Mouse (Mus musculus) midbrain, embryonic 15.5 days (tissue): Measurements from ENCODE around the gene Gng7. TPM values are rescaled to one million over a fixed set of nuclear protein-coding genes. Genes with fewer than 3 reads are reported as not detected.

Source experiments
- ATAC-seq: fragments of 200-750 bp; cut with Nextera tagmentation; replicated peaks from 2 replicates; pipeline ENCODE4 v1.8.0; 2017; ENCODE audit warnings: moderate TSS enrichment
- H3K27ac ChIP-seq: fragments of 300-500 bp; sonication (generic); 2 replicates; pipeline ENCODE4 v1.5.1; 2015; ENCODE audit warnings: mild to moderate bottlenecking, inconsistent platforms
- H3K27me3 ChIP-seq: fragments of 300-500 bp; sonication (generic); replicated peaks from 2 replicates; pipeline ENCODE4 v1.6.1; 2015; ENCODE audit warnings: inconsistent platforms
- H3K36me3 ChIP-seq: fragments of 300-500 bp; sonication (generic); replicated peaks from 2 replicates; pipeline ENCODE4 v1.6.1; 2015; ENCODE audit warnings: inconsistent platforms
- H3K4me1 ChIP-seq: fragments of 300-500 bp; sonication (generic); 2 replicates; pipeline ENCODE4 v1.6.1; 2015; ENCODE audit warnings: inconsistent platforms
- H3K4me2 ChIP-seq: fragments of 300-500 bp; sonication (generic); 2 replicates; pipeline ENCODE4 v1.6.1; 2015; ENCODE audit warnings: inconsistent platforms, mild to moderate bottlenecking, moderate library complexity
- H3K4me3 ChIP-seq: fragments of 300-500 bp; sonication (generic); 2 replicates; pipeline ENCODE4 v1.5.1; 2015; ENCODE audit warnings: mild to moderate bottlenecking, inconsistent platforms
- H3K9ac ChIP-seq: fragments of 300-500 bp; sonication (generic); 2 replicates; pipeline ENCODE4 v1.6.1; 2015; ENCODE audit warnings: mild to moderate bottlenecking, inconsistent platforms
- H3K9me3 ChIP-seq: fragments of 300-500 bp; sonication (generic); 2 replicates; pipeline ENCODE4 v1.6.1; 2016; ENCODE audit warnings: inconsistent platforms
- WGBS: fragments of 180-500 bp; shearing (Covaris S2); methylation state at CpG from one replicate; pipeline ENCODE4 v1.1.7; 2015; ENCODE audit warnings: mixed read lengths; 5-methylcytosine and 5-hydroxymethylcytosine counted together
- polyA plus RNA-seq: library from polyadenylated mRNA; unstranded; fragments of >200 nt; fragmentation: Nextera tagmentation; extraction: Ambion mirVana; gene quantifications from 2 replicates; pipeline ENCODE4 v1.2.1, GENCODE M21; 2015

Gene Gng7
- polyA plus RNA-seq, 1 experiment from 2014 or later, result 19.0 TPM

GRCm38 (mm10) chr10:80925472-80925871, 89.3 kb downstream of the Gng7 start:
- H3K4me2 ChIP-seq, result no peak overlapping the region
- H3K27ac ChIP-seq, result no peak overlapping the region
- WGBS, result 53% methylated on average over 3 of the region's 3 CpGs
- no peaks in the 10 kb centered on the region for H3K36me3 ChIP-seq
- H3K9me3 ChIP-seq, result no peaks in the 10 kb centered on the region
- H3K27me3 ChIP-seq, result no peaks in the 10 kb centered on the region
- H3K9ac ChIP-seq, result no peak overlapping the region
- H3K4me1 ChIP-seq, result peaks cover 19% of the 10 kb centered on the region
- no peak overlapping the region for H3K4me3 ChIP-seq
- ATAC-seq, result no peak

GRCm38 (mm10) chr10:80921923-80922322, 92.8 kb downstream of the Gng7 start:
- Histone ChIP-seq H3K4me2 (peak overlapping the region; percentile 34), H3K4me1 (peaks cover 9% of the 10 kb centered on the region), H3K4me3 (no peak overlapping the region), H3K36me3 (no peaks in the 10 kb centered on the region), H3K27me3 (no peaks in the 10 kb centered on the region), H3K9me3 (no peaks in the 10 kb centered on the region), H3K9ac (no peak overlapping the region), H3K27ac (no peak overlapping the region)
- 6% methylated on average over 16 of the region's 16 CpGs for WGBS
- no peak for ATAC-seq

GRCm38 (mm10) chr10:80917779-80918434, 96.8 kb downstream of the Gng7 start, which contains the start of gene Lmnb2:
Gene Lmnb2 (minus strand): TSS chr10:80918245.
- under 1% methylated on average over 61 of the region's 61 CpGs for WGBS
- H3K4me1 ChIP-seq, result peaks cover 28% of the 10 kb centered on the region
- H3K9ac ChIP-seq, result peak within 1 kb of the TSS; percentile 89
- no peaks in the 10 kb centered on the region for H3K36me3 ChIP-seq
- peak within 1 kb of the TSS; percentile 98 for H3K4me2 ChIP-seq
- no peaks in the 10 kb centered on the region for H3K9me3 ChIP-seq
- peak within 1 kb of the TSS; percentile 96 for H3K4me3 ChIP-seq
- no peaks in the 10 kb centered on the region for H3K27me3 ChIP-seq
- ATAC-seq, result peak; percentile 86
- peak within 1 kb of the TSS; percentile 84 for H3K27ac ChIP-seq

GRCm38 (mm10) chr10:80917336-80917778, 97.4 kb downstream of the Gng7 start:
- H3K36me3 ChIP-seq, result no peaks in the 10 kb centered on the region
- peaks cover 28% of the 10 kb centered on the region for H3K4me1 ChIP-seq
- peak overlapping the region; percentile 89 for H3K9ac ChIP-seq
- peak; percentile 65 for ATAC-seq
- H3K4me2 ChIP-seq, result peak overlapping the region; percentile 98
- no peaks in the 10 kb centered on the region for H3K9me3 ChIP-seq
- H3K27me3 ChIP-seq, result no peaks in the 10 kb centered on the region
- WGBS, result 3% methylated on average over 15 of the region's 15 CpGs
- H3K4me3 ChIP-seq, result peak overlapping the region; percentile 96
- H3K27ac ChIP-seq, result peak overlapping the region; percentile 84

GRCm38 (mm10) chr10:80915736-80916135, 99.0 kb downstream of the Gng7 start:
- Histone ChIP-seq H3K27ac (no peak overlapping the region), H3K36me3 (peaks cover 3% of the 10 kb centered on the region), H3K27me3 (no peaks in the 10 kb centered on the region), H3K4me3 (no peak overlapping the region), H3K9ac (no peak overlapping the region), H3K4me1 (peaks cover 25% of the 10 kb centered on the region), H3K4me2 (no peak overlapping the region), H3K9me3 (no peaks in the 10 kb centered on the region)
- ATAC-seq, result no peak
- WGBS, result 84% methylated on average over 4 of the region's 4 CpGs

GRCm38 (mm10) chr10:80915260-80915659, 99.5 kb downstream of the Gng7 start:
- no peak for ATAC-seq
- Histone ChIP-seq H3K9ac (no peak overlapping the region), H3K4me3 (no peak overlapping the region), H3K27ac (no peak overlapping the region), H3K4me2 (no peak overlapping the region), H3K36me3 (peaks cover 7% of the 10 kb centered on the region), H3K27me3 (no peaks in the 10 kb centered on the region), H3K4me1 (peaks cover 25% of the 10 kb centered on the region), H3K9me3 (no peaks in the 10 kb centered on the region)
- WGBS, result 87% methylated on average over 2 of the region's 2 CpGs

GRCm38 (mm10) chr10:80914253-80914656, 100.5 kb downstream of the Gng7 start:
- WGBS, result 92% methylated on average over 5 of the region's 5 CpGs
- no peaks in the 10 kb centered on the region for H3K27me3 ChIP-seq

GRCm38 (mm10) chr10:80913364-80914011, 101.3 kb downstream of the Gng7 start:
- Histone ChIP-seq H3K4me1 (peaks cover 25% of the 10 kb centered on the region), H3K4me3 (no peak overlapping the region), H3K27ac (no peak overlapping the region), H3K9me3 (no peaks in the 10 kb centered on the region), H3K27me3 (no peaks in the 10 kb centered on the region), H3K36me3 (peaks cover 19% of the 10 kb centered on the region), H3K9ac (no peak overlapping the region), H3K4me2 (no peak overlapping the region)
- no peak for ATAC-seq
- WGBS, result 90% methylated on average over 7 of the region's 8 CpGs

More at GRCm38 (mm10) chr10:80914253-80914656, 100.5 kb downstream of the Gng7 start:
- H3K4me2 ChIP-seq, result no peak overlapping the region
- no peak for ATAC-seq
- H3K9ac ChIP-seq, result no peak overlapping the region
- no peak overlapping the region for H3K27ac ChIP-seq
- no peak overlapping the region for H3K4me3 ChIP-seq
- peaks cover 13% of the 10 kb centered on the region for H3K36me3 ChIP-seq
- H3K9me3 ChIP-seq, result no peaks in the 10 kb centered on the region
- peaks cover 25% of the 10 kb centered on the region for H3K4me1 ChIP-seq

- Histone ChIP-seq H3K4me1 (peaks cover 19% of the 10 kb centered on the region), H3K9ac (no peak overlapping the region), H3K9me3 (no peaks in the 10 kb centered on the region), H3K4me2 (no peak overlapping the region), H3K27ac (no peak overlapping the region), H3K4me3 (no peak overlapping the region), H3K27me3 (no peaks in the 10 kb centered on the region), H3K36me3 (peaks cover 24% of the 10 kb centered on the region)
- no peak for ATAC-seq
Measured at GRCm38 (mm10) chr10:80911891-80912290, 102.9 kb downstream of the Gng7 start.

GRCm38 (mm10) chr10:80911354-80911753, 103.4 kb downstream of the Gng7 start:
- Histone ChIP-seq H3K9ac (no peak overlapping the region), H3K27ac (no peak overlapping the region), H3K9me3 (no peaks in the 10 kb centered on the region), H3K4me2 (no peak overlapping the region), H3K4me1 (peaks cover 14% of the 10 kb centered on the region), H3K36me3 (peaks cover 24% of the 10 kb centered on the region), H3K27me3 (no peaks in the 10 kb centered on the region), H3K4me3 (no peak overlapping the region)
- 93% methylated on average over 4 of the region's 4 CpGs for WGBS
- no peak for ATAC-seq

- no peaks in the 10 kb centered on the region for H3K27me3 ChIP-seq
- H3K4me1 ChIP-seq, result no peaks in the 10 kb centered on the region
- H3K27ac ChIP-seq, result no peak overlapping the region
- H3K4me3 ChIP-seq, result no peak overlapping the region
- H3K9ac ChIP-seq, result no peak overlapping the region
- no peak for ATAC-seq
- 94% methylated on average over 22 of the region's 22 CpGs for WGBS
- H3K4me2 ChIP-seq, result no peak overlapping the region
- peaks cover 36% of the 10 kb centered on the region for H3K36me3 ChIP-seq
- no peaks in the 10 kb centered on the region for H3K9me3 ChIP-seq
Measured at GRCm38 (mm10) chr10:80909375-80910162, 105.2 kb downstream of the Gng7 start.

GRCm38 (mm10) chr10:80904709-80905108, 110.0 kb downstream of the Gng7 start:
- Histone ChIP-seq H3K4me3 (no peak overlapping the region), H3K4me1 (peaks cover 9% of the 10 kb centered on the region), H3K27me3 (no peaks in the 10 kb centered on the region), H3K36me3 (peaks cover 53% of the 10 kb centered on the region), H3K4me2 (no peak overlapping the region), H3K9me3 (no peaks in the 10 kb centered on the region), H3K9ac (no peak overlapping the region), H3K27ac (no peak overlapping the region)
- WGBS, result 93% methylated on average over 11 of the region's 11 CpGs
- no peak for ATAC-seq
